Mouse (Mus musculus) cerebellum, adult (tissue): ENCODE measurements at regions not wholly inside any gene's neighbourhood (a gene's known extent, or its start where the extent isn't known, plus 50 kb on each side); places are given as distances from the start of the nearest gene placed in this dataset.

Source experiments
- ATAC-seq: cut with Nextera tagmentation; 2 replicates; pipeline ENCODE4 v1.9.2; 2017; ENCODE audit warnings: mild to moderate bottlenecking, moderate library complexity, mixed read lengths; ENCODE audit not compliant: insufficient number of reproducible peaks, low FRiP score, low TSS enrichment

- no peak for ATAC-seq
Measured at GRCm38 (mm10) chr16:47754671-47755070, 528.9 kb upstream of the Dppa4 start.

GRCm38 (mm10) chr16:47758296-47758695 is 525.2 kb upstream of the Dppa4 start:
- no peak for ATAC-seq

DNA sequence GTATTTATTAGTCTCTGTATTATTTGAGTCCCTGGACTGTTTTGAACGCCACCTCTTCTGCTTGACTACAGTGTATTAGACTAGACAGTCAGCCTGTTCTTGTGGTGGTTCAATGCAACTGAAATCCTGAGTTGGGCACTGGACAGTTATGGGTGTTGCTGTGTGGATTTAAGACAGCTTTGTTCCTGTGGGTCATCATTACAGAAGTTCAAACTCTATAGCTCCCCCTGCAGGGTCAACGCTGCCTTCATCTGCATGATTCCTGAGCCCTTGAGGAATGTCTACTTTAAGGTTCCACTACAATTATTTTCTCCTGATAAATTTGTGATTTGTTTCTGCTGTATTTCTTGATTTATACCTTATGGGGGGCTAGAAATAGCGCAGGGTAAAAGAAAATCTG is 517.8 kb upstream of the Dppa4 start:
- no peak; the same call in 1 of the 2 replicates for ATAC-seq

- no peak for ATAC-seq
Measured at GRCm38 (mm10) chr16:47788515-47788914, 495.0 kb upstream of the Dppa4 start.

DNA sequence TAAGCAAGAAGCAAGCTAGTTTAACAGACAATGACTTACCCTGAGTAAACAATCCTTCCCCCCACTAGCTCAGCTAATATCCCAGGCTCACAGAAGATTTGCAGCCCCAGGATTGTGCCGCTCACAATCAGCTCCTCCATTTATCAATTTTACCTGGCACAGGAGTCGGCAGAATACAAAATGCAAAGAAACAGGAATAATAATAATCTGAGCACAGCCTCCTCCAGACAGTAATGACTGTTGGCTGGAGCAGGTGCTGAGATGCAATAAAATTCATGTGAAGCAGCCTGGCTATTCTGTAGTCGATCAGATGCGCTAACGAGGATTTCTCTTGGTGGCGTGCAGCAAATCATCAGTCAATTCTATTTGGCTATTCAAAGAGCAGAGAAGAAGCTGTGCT is 492.9 kb upstream of the Dppa4 start:
- no peak for ATAC-seq

GRCm38 (mm10) chr16:47791456-47791855 is 492.1 kb upstream of the Dppa4 start:
- no peak for ATAC-seq

DNA sequence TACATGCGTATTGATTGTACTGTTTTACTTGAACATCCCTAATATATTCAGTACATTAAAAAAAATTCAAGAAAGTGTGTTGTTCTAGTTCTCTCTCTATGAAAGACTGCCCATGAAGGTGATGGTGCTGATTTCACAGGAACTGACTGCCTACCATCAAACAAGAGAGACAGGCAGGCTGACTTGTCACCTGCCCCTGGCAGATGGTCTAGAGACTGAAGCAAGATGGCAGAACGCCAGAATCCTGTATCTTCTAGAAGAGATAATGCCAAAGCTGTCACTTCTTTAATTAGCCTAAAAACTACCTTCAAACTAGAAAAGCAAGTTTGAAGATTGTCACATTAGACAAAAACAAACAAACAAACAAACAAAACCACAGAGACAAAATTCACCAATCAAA is 484.7 kb upstream of the Dppa4 start:
- peak; percentile 70 for ATAC-seq

DNA sequence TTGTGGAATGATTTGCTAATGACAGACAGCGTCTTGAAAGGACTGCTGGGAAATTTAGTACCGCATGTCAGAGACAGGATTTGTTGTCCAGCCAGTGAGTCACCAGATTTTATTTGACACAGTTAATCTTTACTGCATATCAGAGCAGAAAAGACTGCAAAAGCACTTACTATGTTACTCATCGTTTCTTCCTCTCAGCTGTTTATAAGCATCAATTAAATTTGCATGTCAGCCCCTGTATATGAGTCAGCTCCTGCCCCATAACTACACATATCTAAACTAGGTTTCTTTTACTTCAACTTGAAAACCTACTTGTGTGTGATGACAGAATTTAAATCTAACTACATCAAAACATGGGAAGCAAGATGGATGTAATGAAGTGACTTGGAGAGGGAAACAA is 440.4 kb upstream of the Dppa4 start:
- no peak for ATAC-seq

- no peak for ATAC-seq
Measured at GRCm38 (mm10) chr16:47851631-47852030, 431.9 kb upstream of the Dppa4 start.

DNA sequence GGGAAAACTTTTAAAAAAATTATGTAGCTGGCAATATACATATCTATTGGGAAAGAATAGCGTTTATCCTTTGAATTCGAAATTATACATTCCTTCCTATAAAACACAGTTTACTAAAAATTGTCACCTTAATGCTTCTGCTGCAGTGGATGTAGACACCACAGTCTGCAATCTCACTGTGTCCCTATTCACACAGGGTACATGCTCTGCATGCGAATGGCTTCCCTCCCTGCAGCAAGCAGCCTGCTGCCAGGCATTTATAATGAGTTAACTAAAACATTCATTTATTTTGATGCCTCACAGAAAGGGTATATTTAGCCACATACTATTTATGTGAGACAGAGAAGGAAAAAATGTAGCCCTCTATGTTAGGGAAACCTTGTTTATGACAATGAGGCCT is 423.7 kb upstream of the Dppa4 start:
- ATAC-seq, result no peak

DNA sequence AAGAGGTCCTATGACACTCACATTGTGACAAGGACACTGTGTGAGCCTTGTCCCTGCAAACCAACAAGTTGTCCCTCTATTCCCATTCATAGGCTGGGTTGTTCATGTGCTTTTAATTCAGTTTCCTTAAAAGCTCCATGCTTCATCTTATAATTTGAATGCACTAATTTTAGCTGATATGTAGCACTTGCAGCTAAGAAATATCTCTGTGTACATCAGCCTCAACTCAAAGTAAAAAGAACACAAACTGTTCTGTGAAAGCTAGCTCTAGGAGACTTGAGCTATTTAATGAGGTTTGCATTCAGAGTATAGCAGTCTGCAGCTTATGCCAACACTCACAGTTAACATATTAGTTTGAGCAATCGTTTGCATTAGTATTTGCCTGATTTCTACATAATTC is 408.3 kb upstream of the Dppa4 start:
- ATAC-seq, result no peak

GRCm38 (mm10) chr16:47883476-47883875 is 400.1 kb upstream of the Dppa4 start:
- no peak for ATAC-seq

- ATAC-seq, result no peak
Measured at GRCm38 (mm10) chr16:47887019-47887418, 396.5 kb upstream of the Dppa4 start.

DNA sequence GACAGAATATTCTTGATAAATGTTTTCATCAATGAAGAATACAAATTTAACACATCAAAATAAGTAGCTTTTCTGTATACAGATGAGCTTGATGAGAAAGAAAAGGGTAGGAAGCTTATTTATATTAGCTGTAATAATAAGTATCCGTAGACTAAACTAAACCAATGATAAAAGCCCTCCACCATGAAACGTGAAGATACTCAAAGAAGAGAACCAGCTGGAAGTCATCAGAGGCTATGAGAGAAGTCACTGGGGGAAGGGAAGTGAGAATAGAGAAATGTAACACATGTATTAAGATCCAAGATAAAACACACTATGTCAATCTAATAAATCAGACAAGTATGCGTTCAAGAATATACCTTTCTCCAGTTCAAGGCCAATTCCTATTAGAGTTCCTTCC is 382.7 kb upstream of the Dppa4 start:
- ATAC-seq, result no peak

DNA sequence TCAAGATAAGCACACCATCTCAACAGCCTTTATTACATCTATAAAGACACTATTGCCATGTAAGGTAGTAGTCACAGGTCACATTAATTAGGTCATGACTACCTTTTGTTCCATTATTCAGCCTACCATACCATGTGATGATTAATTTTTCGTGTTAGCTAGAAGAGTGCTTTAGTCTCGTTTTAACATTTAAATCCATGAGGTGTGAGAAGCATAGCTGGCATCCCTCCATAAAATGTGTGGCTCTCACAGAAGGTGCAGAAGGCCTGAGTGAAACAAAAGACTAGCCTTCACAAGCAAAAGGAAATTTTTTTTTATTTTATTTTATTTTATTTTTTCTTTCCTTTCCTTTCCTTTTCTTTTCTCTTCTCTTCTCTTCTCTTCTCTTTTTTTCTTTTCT is 345.5 kb upstream of the Dppa4 start:
- peak; percentile 20; the same call in 1 of the 2 replicates for ATAC-seq
